Mouse (Mus musculus): ENCODE data around the gene Dgke. TPM values are rescaled to one million over a fixed set of nuclear protein-coding genes. Genes with fewer than 3 reads are reported as not detected.
"Not testable (repeated sequence)": the region's sequence is repeated elsewhere in the genome, so short reads cannot be mapped to it uniquely, and the experiment has no call there.

The Dgke gene
- 10 to 100 TPM; 54.2 to 55.2 TPM for total RNA-seq (2021)
- long read RNA-seq, experiment 1, full-length matches to known transcripts = 29 of 37 reads
- long read RNA-seq, experiment 1, partial matches to known transcripts = 3 of 37 reads
- long read RNA-seq, experiment 1, other reads (novel, unspliced or antisense) = 5 of 37 reads
- long read RNA-seq, experiment 2, full-length matches to known transcripts = 18 of 24 reads
- long read RNA-seq, experiment 2, partial matches to known transcripts = 3 of 24 reads
- long read RNA-seq, experiment 2, other reads (novel, unspliced or antisense) = 3 of 24 reads

GRCm38 (mm10) chr11:89066750-89067149 is at the start of gene Dgke:
Gene Dgke, minus strand, starts transcription at chr11:89066850.
- DNase-seq (ENCODE audit: low spot score in 2 of 2) = no peak

- peak in 1 of 2 experiments; percentile 6 for DNase-seq (ENCODE audit: low spot score in 2 of 2)
These were observed 40.6 kb upstream of the Dgke start for GRCm38 (mm10) chr11:89107180-89107807.

GRCm38 (mm10) chr11:89105823-89106222 is 39.2 kb upstream of the Dgke start:
- no peak for DNase-seq (ENCODE audit: low spot score in 2 of 2)

- DNase-seq (ENCODE audit: low spot score in 2 of 2) = no peak
These were observed 38.6 kb upstream of the Dgke start for GRCm38 (mm10) chr11:89105211-89105610.

- no peak for DNase-seq (ENCODE audit: low spot score in 2 of 2)
These were observed 36.5 kb upstream of the Dgke start for GRCm38 (mm10) chr11:89103166-89103565.

- peak; percentile 43 to 73 for DNase-seq (ENCODE audit: low spot score in 2 of 2)
These were observed 34.2 kb upstream of the Dgke start for GRCm38 (mm10) chr11:89100826-89101321.

- peak; percentile 75 to 88 for DNase-seq (ENCODE audit: low spot score in 2 of 2)
These were observed 33.8 kb upstream of the Dgke start for GRCm38 (mm10) chr11:89100403-89100802.

GRCm38 (mm10) chr11:89098930-89099329 is 32.3 kb upstream of the Dgke start:
- DNase-seq (ENCODE audit: low spot score in 2 of 2) = no peak

- DNase-seq (ENCODE audit: low spot score in 2 of 2) = no peak
These were observed 31.6 kb upstream of the Dgke start for GRCm38 (mm10) chr11:89098083-89098835.

- not testable (repeated sequence) for DNase-seq (ENCODE audit: low spot score in 2 of 2)
These were observed 30.6 kb upstream of the Dgke start for GRCm38 (mm10) chr11:89097292-89097691.

- DNase-seq (ENCODE audit: low spot score in 2 of 2) = no peak
These were observed 28.7 kb upstream of the Dgke start for GRCm38 (mm10) chr11:89095306-89095705.

- peak in 1 of 2 experiments; percentile 22 for DNase-seq (ENCODE audit: low spot score in 2 of 2)
These were observed 26.1 kb upstream of the Dgke start for GRCm38 (mm10) chr11:89092714-89093113.

GRCm38 (mm10) chr11:89090359-89090758 is 23.7 kb upstream of the Dgke start:
- DNase-seq (ENCODE audit: low spot score in 2 of 2) = not testable (repeated sequence)

- no peak for DNase-seq (ENCODE audit: low spot score in 2 of 2)
These were observed 22.1 kb upstream of the Dgke start for GRCm38 (mm10) chr11:89088754-89089153.

- no peak for DNase-seq (ENCODE audit: low spot score in 2 of 2)
These were observed 19.7 kb upstream of the Dgke start for GRCm38 (mm10) chr11:89086208-89086809.

- peak; percentile 40 to 55 for DNase-seq (ENCODE audit: low spot score in 2 of 2)
These were observed 18.0 kb upstream of the Dgke start for GRCm38 (mm10) chr11:89084601-89085000.

- not testable (repeated sequence) for DNase-seq (ENCODE audit: low spot score in 2 of 2)
These were observed 16.0 kb upstream of the Dgke start for GRCm38 (mm10) chr11:89082691-89083090.

GRCm38 (mm10) chr11:89081906-89082305 is 15.3 kb upstream of the Dgke start:
- DNase-seq (ENCODE audit: low spot score in 2 of 2) = not testable (repeated sequence)

- DNase-seq (ENCODE audit: low spot score in 2 of 2) = no peak
These were observed 12.5 kb upstream of the Dgke start for GRCm38 (mm10) chr11:89078996-89079680.

- DNase-seq (ENCODE audit: low spot score in 2 of 2) = no peak
These were observed 11.7 kb upstream of the Dgke start for GRCm38 (mm10) chr11:89078305-89078704.

GRCm38 (mm10) chr11:89077601-89078000 is 11.0 kb upstream of the Dgke start:
- DNase-seq (ENCODE audit: low spot score in 2 of 2) = no peak

Data from left cerebral cortex, adult 18-20 months (tissue).